Comparison of ENCODE assay signal across 8 mouse cellular contexts in genomic region chr8:84822723-84823122, GRCm38 (mm10). TPM values are rescaled to one million over a fixed set of nuclear protein-coding genes. Genes with fewer than 3 reads are reported as not detected.
A peak's percentile ranks its signal among the peaks of the same experiment; 100 is the strongest.
DNase-seq lines count a peak whose midpoint lies in the region; ATAC-seq lines count a peak whose summit lies in the region.

Dand5 (minus strand) TSS chr8:84822823.

- H3K4me3 ChIP-seq in neural tube, embryonic 11.5 days (ENCODE audit: low read depth, low read length) = no peak within 1 kb of the TSS
- H3K4me3 ChIP-seq in limb, embryonic 15.5 days = peak within 1 kb of the TSS; percentile 13; the same call in 1 of the 2 replicates

- H3K36me3 ChIP-seq in neural tube, embryonic 11.5 days (ENCODE audit: control insufficient read depth, insufficient read depth, low read length) = no peaks in the 10 kb centered on the region
- H3K36me3 ChIP-seq in limb, embryonic 15.5 days = no peaks in the 10 kb centered on the region

- peaks cover 3% of the 10 kb centered on the region; the same call in 1 of the 2 replicates for H3K27me3 ChIP-seq in neural tube, embryonic 11.5 days (ENCODE audit: control insufficient read depth, insufficient read depth, low read length)
- no peaks in the 10 kb centered on the region for H3K27me3 ChIP-seq in limb, embryonic 15.5 days

- H3K9me3 ChIP-seq in neural tube, embryonic 11.5 days (ENCODE audit: control insufficient read depth, low read length) = no peaks in the 10 kb centered on the region
- no peaks in the 10 kb centered on the region for H3K9me3 ChIP-seq in limb, embryonic 15.5 days

- 22% methylated on average over 3 of the region's 3 CpGs for WGBS in neural tube, embryonic 11.5 days
- 37% methylated on average over 3 of the region's 3 CpGs for WGBS in limb, embryonic 15.5 days

- H3K4me2 ChIP-seq in neural tube, embryonic 11.5 days (ENCODE audit: low read depth) = peak within 1 kb of the TSS; percentile 33
- H3K4me2 ChIP-seq in limb, embryonic 15.5 days = peak within 1 kb of the TSS; percentile 43

- DNase-seq in gastrocnemius, adult 18-20 months (ENCODE audit: low spot score) = no peak
- DNase-seq in gastrocnemius, postnatal 25 days = no peak
- DNase-seq in neural tube, embryonic 11.5 days (ENCODE audit: low spot score) = no peak
- DNase-seq in neural tube, embryonic 10.5 days (ENCODE audit: extremely low spot score, low spot score) = no peak
- DNase-seq in urinary bladder, adult 18-20 months (ENCODE audit: low spot score in 2 of 2) = no peak
- no peak for DNase-seq in thymus, postnatal 10 days (ENCODE audit: low spot score in 2 of 2)
- no peak for DNase-seq in thymus, postnatal 0 days (ENCODE audit: low spot score)

- ATAC-seq in neural tube, embryonic 11.5 days (ENCODE audit: insufficient read depth, low FRiP score, low TSS enrichment) = no peak
- no peak for ATAC-seq in limb, embryonic 15.5 days (ENCODE audit: insufficient number of reproducible peaks, low FRiP score, low TSS enrichment, low read depth)

- 0 out of 2 replicates have a peak, but pooled peaks cover 3% of the 10 kb centered on the region for H3K4me1 ChIP-seq in neural tube, embryonic 11.5 days (ENCODE audit: control insufficient read depth, insufficient read depth, low read length)
- peaks cover 11% of the 10 kb centered on the region for H3K4me1 ChIP-seq in limb, embryonic 15.5 days

- H3K9ac ChIP-seq in neural tube, embryonic 11.5 days (ENCODE audit: low read length) = no peak within 1 kb of the TSS
- H3K9ac ChIP-seq in limb, embryonic 15.5 days = no peak within 1 kb of the TSS

- H3K27ac ChIP-seq in neural tube, embryonic 11.5 days (ENCODE audit: low read depth, low read length) = no peak within 1 kb of the TSS
- H3K27ac ChIP-seq in limb, embryonic 15.5 days = no peak within 1 kb of the TSS

RNA-seq across cellular contexts. Expression of gene Dand5, which starts in this region (rescaled TPM):
- total RNA-seq in gastrocnemius, adult 18-20 months (2021) = 10 to 100 TPM; 12.8 to 12.9 TPM
- 1 to 10 TPM; 9.5 to 9.6 TPM for total RNA-seq in gastrocnemius, postnatal 25 days (2021)
- polyA plus RNA-seq in neural tube, embryonic 11.5 days (2014; fragmentation: Nextera tagmentation; extraction: Ambion mirVana) = 4.7 and 7.3 TPM in 2 replicates
- polyA plus RNA-seq in limb, embryonic 15.5 days (2015; fragmentation: Nextera tagmentation; extraction: Ambion mirVana) = 7.5 and 8.0 TPM in 2 replicates
- 4.0 and 4.4 TPM in 2 replicates for polyA plus RNA-seq in thymus, postnatal 0 days (2015; fragmentation: Nextera tagmentation; extraction: Ambion mirVana)
